ENCODE assay signal across 8 mouse cellular contexts in genomic region chr19:45220593-45221457, GRCm38 (mm10). TPM values are rescaled to one million over a fixed set of nuclear protein-coding genes. Genes with fewer than 3 reads are reported as not detected.
A peak's percentile ranks its signal among the peaks of the same experiment; 100 is the strongest.
DNase-seq lines count a peak whose midpoint lies in the region; ATAC-seq and TF ChIP-seq lines count a peak whose summit lies in the region.

No protein-coding gene starts in this region.

- DNase-seq in urinary bladder, postnatal 25 days (ENCODE audit: low spot score), result peak; percentile 63
- DNase-seq in urinary bladder, adult 18-20 months (ENCODE audit: low spot score in 2 of 2), result no peak
- peak; percentile 48 to 64 for DNase-seq in gastrocnemius, adult 8-10 months (ENCODE audit: low spot score in 2 of 2)
- DNase-seq in left cerebral cortex, postnatal 10 days (ENCODE audit: extremely low spot score in 1 of 2, low spot score in 2 of 2), result peak; percentile 63 to 82
- peak; percentile 69 for DNase-seq in skeletal muscle tissue, adult 2 months (ENCODE audit: low read depth, low spot score)

- no peaks in the 10 kb centered on the region for H3K4me1 ChIP-seq in cortical plate, adult 2 months (ENCODE audit: control insufficient read depth, insufficient read depth, low read length)

- no peak for TF ChIP-seq POLR2A in cortical plate, adult 2 months (IDR thresholded peaks at IDR 0.05; ENCODE audit: extremely low read depth, insufficient read depth, low read length)

- TF ChIP-seq CTCF in cortical plate, adult 2 months (IDR thresholded peaks at IDR 0.05; ENCODE audit: extremely low read depth, insufficient read depth, low read length), result peak; percentile 94

- no peak overlapping the region for H3K27ac ChIP-seq in cortical plate, adult 2 months (ENCODE audit: insufficient read depth, low read length)

- no peak overlapping the region for H3K4me3 ChIP-seq in cortical plate, adult 2 months (ENCODE audit: insufficient read depth, low read length)

- ATAC-seq in inflammation-experienced regulatory T-cells, adult 6 months, result peak; percentile 78
- ATAC-seq in megakaryocyte-erythroid progenitor cell, adult 5-6 weeks (replicated peaks; ENCODE audit: low FRiP score, low TSS enrichment, poor library complexity, severe bottlenecking), result peak; percentile 79

- intact Hi-C loops in left cerebral cortex, postnatal 10 days (cut with DNase I), result loop anchor here (1.0 to 5.0 kb wide), 3 partner anchors 216 to 528 kb away; partner anchors contain the start of gene Npm3

RNA-seq across cellular contexts. Expression of gene Lbx1, which starts 14.8 kb away (rescaled TPM):
- 0.04 TPM in 1 of 2 replicates, not detected in the other for polyA plus RNA-seq in cortical plate, adult 2 months (2012; rRNA removed)
- 10 to 100 TPM; 59.4 to 70.9 (median 64.3) TPM for total RNA-seq in gastrocnemius, adult 8-10 months (2022)
- polyA plus RNA-seq in inflammation-experienced regulatory T-cells, adult 6 months (2017; shearing (Covaris generic)), result not detected
- total RNA-seq in left cerebral cortex, postnatal 10 days (2021), result not detected
- not detected in 2 replicates for total RNA-seq in megakaryocyte-erythroid progenitor cell, adult 5-6 weeks (2014; fragmentation: Nextera tagmentation)
- total RNA-seq in megakaryocyte-erythroid progenitor cell, adult 5-6 weeks (2017), result not detected in 2 replicates

Comparison
In these comparisons a context has a peak if more than half of its experiments do, and no peak if none do; other contexts are left out.
1. DNase-seq: peak in urinary bladder, postnatal 25 days (single experiment), gastrocnemius, adult 8-10 months (2 of 2), left cerebral cortex, postnatal 10 days (2 of 2) and skeletal muscle tissue, adult 2 months (single experiment); none in urinary bladder, adult 18-20 months (0 of 2).
2. RNA of gene Lbx1, which starts 14.8 kb away (total RNA-seq): 59.4 to 70.9 TPM in gastrocnemius, adult 8-10 months; not detected in left cerebral cortex, postnatal 10 days and not detected in megakaryocyte-erythroid progenitor cell, adult 5-6 weeks; every median in the first group is over 10 times any median in the second.